Mouse (Mus musculus) hindbrain, postnatal 0 days (tissue): ENCODE results near the gene Crlf1. TPM values are rescaled to one million over a fixed set of nuclear protein-coding genes. Genes with fewer than 3 reads are reported as not detected.

Experiments
- ATAC-seq: fragments of 200-750 bp; cut with Nextera tagmentation; 2 replicates; pipeline ENCODE4 v1.8.0; 2017; ENCODE audit warnings: mild to moderate bottlenecking, moderate TSS enrichment, moderate library complexity
- DNase-seq: peaks from one replicate; pipeline ENCODE4 v3.0.0-alpha.2; 2015; ENCODE audit warnings: low spot score
- H3K27ac ChIP-seq: fragments of 300-500 bp; sonication (generic); 2 replicates; pipeline ENCODE4 v1.5.1; 2014; ENCODE audit warnings: mild to moderate bottlenecking
- H3K27me3 ChIP-seq: fragments of 300-500 bp; sonication (generic); 2 replicates; pipeline ENCODE4 v1.6.1; 2014; ENCODE audit warnings: low read length, mixed read lengths; ENCODE audit not compliant: insufficient read depth
- H3K36me3 ChIP-seq: fragments of 300-500 bp; sonication (generic); 2 replicates; pipeline ENCODE4 v1.6.1; 2014; ENCODE audit warnings: low read length, mixed read lengths; ENCODE audit not compliant: insufficient read depth
- H3K4me1 ChIP-seq: fragments of 300-500 bp; sonication (generic); 2 replicates; pipeline ENCODE4 v1.6.1; 2014; ENCODE audit warnings: antibody characterized with exemption, low read length, mixed read lengths; ENCODE audit not compliant: insufficient read depth
- H3K4me2 ChIP-seq: fragments of 300-500 bp; sonication (generic); 2 replicates; pipeline ENCODE4 v1.6.1; 2014; ENCODE audit warnings: low read depth, mild to moderate bottlenecking, low read length, moderate library complexity, mixed read lengths
- H3K4me3 ChIP-seq: fragments of 300-500 bp; sonication (generic); 2 replicates; pipeline ENCODE4 v1.5.1; 2014; ENCODE audit warnings: low read length
- H3K9ac ChIP-seq: fragments of 300-500 bp; sonication (generic); replicated peaks from 2 replicates; pipeline ENCODE4 v1.6.1; 2014; ENCODE audit warnings: mild to moderate bottlenecking, low read length, moderate library complexity, mixed read lengths
- H3K9me3 ChIP-seq: fragments of 300-500 bp; sonication (generic); 2 replicates; pipeline ENCODE4 v1.6.1; 2016; ENCODE audit warnings: low read length, mixed read lengths
- CTCF ChIP-seq: IDR thresholded peaks from 2 replicates; pipeline ENCODE4 v1.5.1; 2016; ENCODE audit warnings: antibody characterized with exemption, control low read depth, low read depth
- WGBS: fragments of 180-500 bp; shearing (Covaris S2); extraction: QIAGEN DNeasy Blood & Tissue Kit; methylation state at CpG from one replicate; pipeline ENCODE4 v1.1.7; 2014; 5-methylcytosine and 5-hydroxymethylcytosine counted together
- polyA plus RNA-seq: library from polyadenylated mRNA; unstranded; fragments of >200 nt; fragmentation: Nextera tagmentation; extraction: Ambion mirVana; gene quantifications from 2 replicates; pipeline ENCODE4 v1.2.1, GENCODE M21; 2015
- total RNA-seq: library from RNA; depleted of rRNA; stranded (reverse); fragments of >200 nt; gene quantifications from 2 replicates; pipeline ENCODE4 v1.2.3, GENCODE M21; 2014

The Crlf1 gene
- total and polyA plus RNA-seq, 2 experiments from 2014 or later, result 6.5 to 16.3 TPM

GRCm38 (mm10) chr8:70477269-70477982, 15.5 kb upstream of the Crlf1 start:
- WGBS, result 5% methylated on average over 21 of the region's 21 CpGs
- H3K9ac ChIP-seq, result peak overlapping the region; percentile 81
- peaks cover 14% of the 10 kb centered on the region; the same call in 1 of the 2 replicates for H3K4me1 ChIP-seq
- 0 out of 2 replicates have a peak, but pooled peaks cover 3% of the 10 kb centered on the region for H3K27me3 ChIP-seq
- ATAC-seq (peak; percentile 25), DNase-seq (no peak)
- peak overlapping the region; percentile 93 for H3K4me2 ChIP-seq
- no peak overlapping the region for H3K27ac ChIP-seq
- no peaks in the 10 kb centered on the region for H3K9me3 ChIP-seq
- H3K36me3 ChIP-seq, result no peaks in the 10 kb centered on the region
- peak overlapping the region; percentile 69 for H3K4me3 ChIP-seq
- no peak for TF ChIP-seq CTCF

DNA sequence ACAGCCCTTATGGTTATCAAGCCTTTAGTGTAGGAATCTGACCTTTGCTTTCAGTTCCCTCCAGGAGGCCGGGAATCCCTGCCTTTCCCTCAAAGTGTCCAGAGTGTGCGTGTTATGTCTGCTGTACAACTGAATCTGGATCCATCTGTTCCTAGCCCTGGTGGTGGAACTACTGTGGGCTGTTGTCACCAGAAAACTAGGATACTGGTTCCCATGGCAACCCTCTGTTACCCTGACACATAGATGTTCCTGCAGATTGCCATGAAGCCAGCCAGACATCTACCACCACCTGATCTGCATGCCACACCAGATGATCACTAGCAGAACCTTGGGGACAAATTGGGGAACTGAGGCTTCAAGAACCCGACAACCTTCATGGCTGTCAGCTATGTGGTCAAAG, 11.1 kb upstream of the Crlf1 start:
- Histone ChIP-seq H3K36me3 (no peaks in the 10 kb centered on the region), H3K9me3 (no peaks in the 10 kb centered on the region), H3K4me1 (0 out of 2 replicates have a peak, but pooled peaks cover 6% of the 10 kb centered on the region), H3K4me3 (no peak overlapping the region), H3K9ac (no peak overlapping the region), H3K4me2 (no peak overlapping the region), H3K27ac (no peak overlapping the region), H3K27me3 (peaks cover 8% of the 10 kb centered on the region)
- DNase-seq (no peak), ATAC-seq (no peak)
- TF ChIP-seq CTCF, result no peak
- WGBS, result 71% methylated on average over 3 of the region's 3 CpGs

- 65% methylated on average over 2 of the region's 2 CpGs for WGBS
- Histone ChIP-seq H3K9me3 (no peaks in the 10 kb centered on the region), H3K27me3 (peaks cover 8% of the 10 kb centered on the region), H3K4me1 (peaks cover under 1% of the 10 kb centered on the region; the same call in 1 of the 2 replicates), H3K9ac (no peak overlapping the region), H3K4me2 (no peak overlapping the region), H3K36me3 (no peaks in the 10 kb centered on the region), H3K27ac (no peak overlapping the region), H3K4me3 (no peak overlapping the region)
- TF ChIP-seq CTCF, result no peak
- ATAC-seq (no peak), DNase-seq (no peak)
Measured at GRCm38 (mm10) chr8:70482943-70483342, 10.0 kb upstream of the Crlf1 start.

DNA sequence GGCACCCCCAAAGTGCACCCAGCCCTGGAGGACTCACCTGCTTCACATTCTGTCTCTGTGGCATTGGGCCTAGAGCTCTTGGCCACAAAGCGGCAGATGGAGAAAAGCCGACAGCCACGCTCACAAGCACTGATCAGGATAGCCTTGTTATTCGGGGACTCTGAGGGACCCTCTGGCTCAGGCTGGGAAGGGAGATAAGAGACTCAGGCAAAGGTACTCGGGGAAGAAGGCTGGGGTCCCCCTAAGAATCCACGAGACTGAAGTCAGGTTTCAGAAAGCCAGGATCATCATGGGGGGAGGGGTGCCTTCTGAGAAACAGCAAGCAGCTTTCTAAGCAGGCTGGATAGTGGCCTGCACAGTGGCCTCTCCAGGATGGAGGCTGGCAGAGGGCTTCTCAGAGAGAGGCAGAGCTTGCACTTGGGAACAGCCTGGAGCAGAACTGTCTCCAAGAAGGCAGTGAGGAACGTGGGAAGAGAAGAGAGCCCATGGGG, 6.7 kb upstream of the Crlf1 start:
- 52% methylated on average over 7 of the region's 7 CpGs for WGBS
- peaks cover 34% of the 10 kb centered on the region for H3K27me3 ChIP-seq
- no peak for TF ChIP-seq CTCF
- peak overlapping the region; percentile 56 for H3K4me3 ChIP-seq
- ATAC-seq (peak; percentile 10; the same call in 1 of the 2 replicates), DNase-seq (no peak)
- peaks cover 8% of the 10 kb centered on the region; the same call in 1 of the 2 replicates for H3K4me1 ChIP-seq
- 0 out of 2 replicates have a peak overlapping the region, but pooled peaks have one; percentile 60 for H3K27ac ChIP-seq
- peak overlapping the region; percentile 63 for H3K4me2 ChIP-seq
- no peaks in the 10 kb centered on the region for H3K36me3 ChIP-seq
- peak overlapping the region; percentile 72 for H3K9ac ChIP-seq
- H3K9me3 ChIP-seq, result no peaks in the 10 kb centered on the region

DNA sequence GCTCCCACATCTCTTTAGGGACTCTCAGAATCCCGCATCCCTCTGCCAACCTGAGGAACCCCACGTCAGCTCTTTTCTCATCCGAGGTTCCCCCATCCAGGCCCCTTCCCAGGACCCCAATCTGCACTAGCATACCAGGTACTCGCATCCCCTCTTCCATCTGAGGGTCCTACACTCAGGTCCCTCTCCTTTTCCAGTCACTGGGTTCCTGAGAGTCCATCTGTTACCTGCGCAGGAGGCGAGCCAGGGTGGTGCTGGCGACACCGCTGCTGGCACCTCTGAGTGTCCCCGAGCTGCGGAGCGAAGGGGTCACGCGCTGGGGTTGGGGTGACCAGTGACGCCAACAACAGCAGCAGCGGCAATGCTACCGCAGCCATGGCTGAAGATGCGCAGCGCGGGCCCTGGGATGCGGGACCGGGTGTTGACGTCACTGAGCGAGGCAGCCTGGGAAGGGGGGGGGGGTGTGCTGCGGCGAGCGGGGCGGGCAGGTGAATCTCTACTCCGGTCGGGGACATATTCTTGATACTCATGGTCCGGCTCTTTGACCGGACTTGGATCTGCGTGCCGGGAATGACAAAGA, 5.9 kb upstream of the Crlf1 start, which contains the start of gene Tmem59l:
TSS of gene Tmem59l (minus strand) at position 418 of the 580 bp plus-strand sequence.
- peak within 1 kb of the TSS; percentile 72 for H3K9ac ChIP-seq
- WGBS, result 4% methylated on average over 33 of the region's 33 CpGs
- DNase-seq (peak; percentile 72), ATAC-seq (peak; percentile 74)
- H3K27me3 ChIP-seq, result peaks cover 42% of the 10 kb centered on the region
- peak within 1 kb of the TSS; percentile 60; the same call in 1 of the 2 replicates for H3K27ac ChIP-seq
- H3K9me3 ChIP-seq, result no peaks in the 10 kb centered on the region
- H3K4me3 ChIP-seq, result peak within 1 kb of the TSS; percentile 56
- no peak for TF ChIP-seq CTCF
- H3K4me1 ChIP-seq, result peaks cover 8% of the 10 kb centered on the region; the same call in 1 of the 2 replicates
- peak within 1 kb of the TSS; percentile 63 for H3K4me2 ChIP-seq
- no peaks in the 10 kb centered on the region for H3K36me3 ChIP-seq

- 2% methylated on average over 44 of the region's 55 CpGs for WGBS
- no peak for TF ChIP-seq CTCF
- Histone ChIP-seq H3K27me3 (peaks cover 51% of the 10 kb centered on the region), H3K27ac (no peak overlapping the region), H3K9me3 (no peaks in the 10 kb centered on the region), H3K36me3 (no peaks in the 10 kb centered on the region), H3K4me1 (peaks cover 8% of the 10 kb centered on the region; the same call in 1 of the 2 replicates), H3K4me3 (peak overlapping the region; percentile 56), H3K9ac (peak overlapping the region; percentile 33), H3K4me2 (peak overlapping the region; percentile 63)
- DNase-seq (no peak), ATAC-seq (no peak)
Measured at GRCm38 (mm10) chr8:70487993-70488796, 4.8 kb upstream of the Crlf1 start.
